In the genomic region with DNA sequence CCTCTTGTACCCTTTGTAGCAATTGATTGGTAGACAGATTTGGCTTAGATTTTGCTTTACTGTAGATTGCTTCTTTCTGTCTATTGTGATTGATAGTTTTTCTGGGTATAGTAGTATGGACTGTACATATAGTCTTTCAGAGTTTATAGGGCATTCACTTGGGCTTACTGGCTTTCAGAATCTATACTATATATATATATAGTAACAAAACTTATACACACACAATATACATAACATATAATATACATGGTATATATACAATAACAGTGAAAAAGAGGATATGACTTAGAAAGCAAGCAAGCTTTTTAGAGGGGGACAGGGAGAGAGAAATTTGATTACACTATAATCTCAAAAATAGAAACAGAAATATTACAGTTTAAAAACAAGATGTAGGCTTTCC, we compare ENCODE assay signal across 38 mouse cellular contexts. TPM values are rescaled to one million over a fixed set of nuclear protein-coding genes. Genes with fewer than 3 reads are reported as not detected.
"Had no signal": no experiment of that assay in that cellular context is flagged by ENCODE, and none has a peak within 500 bp of the region (broad histone marks: within the 10 kb centered on the region; RNA-seq: fewer than 3 reads in every experiment).

A gene (plus strand): TSS at position 301 of the 400 bp plus-strand sequence.

- H3K9ac ChIP-seq: limb, embryonic 12.5 days; limb, embryonic 13.5 days; limb, embryonic 15.5 days; liver, embryonic 12.5 days; liver, embryonic 13.5 days; liver, embryonic 14.5 days; liver, embryonic 15.5 days; liver, postnatal 0 days; lung, embryonic 14.5 days; lung, embryonic 15.5 days; midbrain, embryonic 12.5 days; midbrain, embryonic 13.5 days; midbrain, embryonic 15.5 days had no signal

- H3K36me3 ChIP-seq: limb, embryonic 10.5 days; limb, embryonic 12.5 days; limb, embryonic 13.5 days; limb, embryonic 15.5 days; liver, embryonic 12.5 days; liver, embryonic 13.5 days; liver, embryonic 15.5 days; lung, embryonic 15.5 days; midbrain, embryonic 10.5 days; midbrain, embryonic 12.5 days; midbrain, embryonic 13.5 days; midbrain, embryonic 15.5 days had no signal

- H3K27me3 ChIP-seq: limb, embryonic 12.5 days; limb, embryonic 13.5 days; limb, embryonic 15.5 days; liver, embryonic 12.5 days; liver, embryonic 13.5 days; liver, embryonic 15.5 days; lung, embryonic 15.5 days; midbrain, embryonic 12.5 days; midbrain, embryonic 13.5 days; midbrain, embryonic 15.5 days had no signal

- DNase-seq: left cerebral cortex, postnatal 4 days; liver; liver, embryonic 13.5 days; liver, postnatal 0 days; lung, adult 18-20 months; lung, adult 2 months; lung, embryonic 14.5 days; lung, postnatal 10 days; lung, postnatal 14 days; lung, postnatal 36 days; lung, postnatal 4 days; midbrain, embryonic 14.5 days had no signal

- H3K4me1 ChIP-seq: limb, embryonic 10.5 days; limb, embryonic 12.5 days; limb, embryonic 13.5 days; limb, embryonic 15.5 days; liver, embryonic 12.5 days; liver, embryonic 13.5 days; liver, embryonic 15.5 days; lung, embryonic 15.5 days; megakaryocyte, embryonic 14.5 days; midbrain, embryonic 10.5 days; midbrain, embryonic 12.5 days; midbrain, embryonic 13.5 days; midbrain, embryonic 15.5 days had no signal

- H3K9me3 ChIP-seq: limb, embryonic 10.5 days; limb, embryonic 12.5 days; limb, embryonic 13.5 days; limb, embryonic 15.5 days; liver, embryonic 12.5 days; liver, embryonic 13.5 days; liver, embryonic 15.5 days; lung, embryonic 15.5 days; megakaryocyte, embryonic 14.5 days; midbrain, embryonic 12.5 days; midbrain, embryonic 15.5 days had no signal

- H3K27ac ChIP-seq: limb, embryonic 10.5 days; limb, embryonic 12.5 days; limb, embryonic 13.5 days; limb, embryonic 15.5 days; liver, embryonic 12.5 days; liver, embryonic 13.5 days; liver, embryonic 14.5 days; liver, embryonic 15.5 days; lung, embryonic 15.5 days; macrophage; midbrain, embryonic 10.5 days; midbrain, embryonic 12.5 days; midbrain, embryonic 13.5 days; midbrain, embryonic 15.5 days had no signal

- H3K4me3 ChIP-seq: limb, embryonic 10.5 days; limb, embryonic 12.5 days; limb, embryonic 13.5 days; limb, embryonic 15.5 days; liver, embryonic 12.5 days; liver, embryonic 13.5 days; liver, embryonic 15.5 days; lung, embryonic 15.5 days; megakaryocyte, embryonic 14.5 days; midbrain, embryonic 10.5 days; midbrain, embryonic 12.5 days; midbrain, embryonic 13.5 days; midbrain, embryonic 15.5 days; myocyte had no signal

RNA-seq across cellular contexts. Expression of the gene that starts here (rescaled TPM):
- polyA plus RNA-seq: limb, embryonic 10.5 days; limb, embryonic 11.5 days; limb, embryonic 12.5 days; limb, embryonic 13.5 days; limb, embryonic 14.5 days; limb, embryonic 15.5 days; liver, adult 2 months; liver, embryonic 11.5 days; liver, embryonic 12.5 days; liver, embryonic 13.5 days; liver, embryonic 14.5 days; liver, embryonic 15.5 days; liver, embryonic 16.5 days; liver, postnatal 0 days; lung, adult 2 months; lung, embryonic 14.5 days; lung, embryonic 15.5 days; lung, embryonic 16.5 days; lung, postnatal 0 days; macrophage; midbrain, embryonic 10.5 days; midbrain, embryonic 11.5 days; midbrain, embryonic 12.5 days; midbrain, embryonic 13.5 days; midbrain, embryonic 14.5 days; midbrain, embryonic 15.5 days; midbrain, embryonic 16.5 days; midbrain, postnatal 0 days; myocyte; neural tube, embryonic 11.5 days had no signal
